Mouse (Mus musculus) G1E (cell line): ENCODE results near the gene H2al1h.

Source experiments
- CTCF ChIP-seq: IDR thresholded peaks from 2 replicates; pipeline ENCODE4 v1.5.1; 2012; ENCODE audit warnings: low read depth, low read length, inconsistent platforms, mixed read lengths
- GATA1 ChIP-seq: IDR thresholded peaks from 2 replicates; pipeline ENCODE4 v1.6.1; 2012; ENCODE audit warnings: borderline replicate concordance, low read length, inconsistent platforms, mixed read lengths
- GATA2 ChIP-seq: IDR thresholded peaks from 2 replicates; pipeline ENCODE4 v1.6.1; 2012; ENCODE audit warnings: low read depth, low read length, inconsistent platforms, borderline replicate concordance
- POLR2AphosphoS5 ChIP-seq: IDR thresholded peaks from 2 replicates; pipeline ENCODE4 v1.6.1; 2012; ENCODE audit warnings: low read depth, low read length, inconsistent platforms; ENCODE audit not compliant: insufficient replicate concordance
- TAL1 ChIP-seq: conservative IDR thresholded peaks from 2 replicates; pipeline ENCODE4 v1.6.1; 2012; ENCODE audit warnings: low read depth, low read length, inconsistent platforms, mixed read lengths

DNA sequence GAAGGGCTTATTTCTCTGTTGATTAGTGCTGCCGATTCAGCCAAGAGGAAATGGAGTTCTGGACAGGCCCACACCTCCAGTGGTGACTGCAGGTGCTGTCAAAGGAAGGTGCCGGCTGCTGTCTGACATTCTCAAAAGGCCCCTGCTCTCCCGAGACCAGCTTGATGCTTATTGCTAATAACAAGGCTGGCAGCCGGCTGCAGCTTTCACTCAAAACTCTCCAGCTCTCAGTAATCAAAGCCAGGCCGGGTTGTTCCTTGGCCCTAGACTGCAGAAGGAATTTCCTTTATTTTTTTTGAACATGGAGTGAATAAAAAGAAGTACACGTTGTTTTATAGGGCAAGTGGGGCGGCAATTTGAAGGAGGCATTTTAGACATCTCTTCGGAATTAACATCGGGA, 24.5 kb downstream of the H2al1h start:
- no peak for TF ChIP-seq TAL1
- TF ChIP-seq CTCF: no peak
- TF ChIP-seq GATA1: no peak
- TF ChIP-seq POLR2AphosphoS5: no peak
- no peak for TF ChIP-seq GATA2
